Mouse (Mus musculus) heart, adult 2 months (tissue): ENCODE measurements around the gene Chchd10.

ENCODE experiments used
- CTCF ChIP-seq: fragments of 200-600 bp; IDR thresholded peaks from 2 replicates; pipeline ENCODE4 v1.8.1; 2022; ENCODE audit warnings: antibody characterized with exemption, mild to moderate bottlenecking, moderate library complexity
- EP300 ChIP-seq: fragments of 200-500 bp; IDR thresholded peaks from 2 replicates; pipeline ENCODE4 v1.6.1; 2011; ENCODE audit warnings: low read depth, low read length, control low read depth; ENCODE audit not compliant: insufficient read depth
- POLR2A ChIP-seq: fragments of 200-500 bp; IDR thresholded peaks from 2 replicates; pipeline ENCODE4 v1.6.1; 2011; ENCODE audit warnings: mild to moderate bottlenecking, low read depth, low read length, control low read depth; ENCODE audit not compliant: insufficient read depth

- TF ChIP-seq POLR2A: no peak
- no peak for TF ChIP-seq CTCF
- TF ChIP-seq EP300: no peak
Measured at GRCm38 (mm10) chr10:75915557-75915956, 17.4 kb upstream of the Chchd10 start.
